In the genomic region with DNA sequence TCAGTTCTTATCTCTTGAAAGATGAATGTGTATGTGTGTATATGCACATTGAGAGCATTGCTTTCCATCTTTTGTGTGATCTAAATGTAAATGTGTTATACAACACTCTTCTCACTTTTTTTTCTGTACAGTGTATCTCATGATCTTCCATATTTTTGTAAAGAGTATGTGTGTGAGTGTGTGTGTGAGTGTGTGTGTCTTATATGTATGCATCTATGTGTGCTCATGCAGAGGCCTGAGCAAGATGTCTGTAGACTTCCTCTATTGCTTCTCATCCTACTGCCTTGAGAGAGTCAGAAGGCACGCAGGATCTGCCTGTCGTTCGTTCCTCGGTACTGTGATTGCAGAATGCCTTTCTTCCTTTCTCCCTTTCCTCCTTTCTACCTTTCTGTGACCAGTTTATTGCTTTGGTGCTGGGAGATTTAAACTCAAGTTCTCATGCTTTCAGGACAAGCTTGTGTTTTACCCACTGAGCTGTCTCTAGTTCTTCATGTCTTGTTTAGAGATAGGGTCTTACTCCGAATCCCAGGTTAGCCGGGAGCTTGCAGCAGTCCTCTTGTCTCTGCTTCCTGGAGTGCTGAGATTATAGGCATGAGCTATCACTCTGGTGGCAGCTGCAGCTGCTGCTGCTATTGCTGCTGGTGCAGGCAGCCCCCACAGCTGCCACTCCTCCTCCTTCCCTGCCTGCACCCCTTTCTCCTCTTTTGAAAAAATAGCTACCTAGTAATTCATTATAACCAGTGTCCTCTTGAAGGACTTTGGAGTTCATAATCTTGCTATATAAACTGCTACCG, we compare ENCODE assay signal across 16 mouse cellular contexts. TPM values are rescaled to one million over a fixed set of nuclear protein-coding genes. Genes with fewer than 3 reads are reported as not detected.
A peak's percentile ranks its signal among the peaks of the same experiment; 100 is the strongest.
DNase-seq lines count a peak whose midpoint lies in the region; ATAC-seq and TF ChIP-seq lines count a peak whose summit lies in the region.
"Had no signal": no experiment of that assay in that cellular context is flagged by ENCODE, and none has a peak within 500 bp of the region (broad histone marks: within the 10 kb centered on the region; RNA-seq: fewer than 3 reads in every experiment).

No protein-coding gene starts in this region.

- ATAC-seq in CD4-positive, CD25-positive, alpha-beta regulatory T cell, adult 4 months, result no peak
- peak; percentile 28 for ATAC-seq in activated CD4-positive, CD25-positive, alpha-beta regulatory T cell, adult 4 months
- ATAC-seq in cerebellum, adult (ENCODE audit: insufficient number of reproducible peaks, low FRiP score, low TSS enrichment), result no peak

- intact Hi-C loops in left cerebral cortex, adult 2 months (cut with DNase I), result no loop called here
- intact Hi-C loops in left cerebral cortex, postnatal 4 days (cut with DNase I), result no loop called here

- H3K4me3 ChIP-seq in left cerebral cortex, adult 2 months, result no peak overlapping the region
- H3K4me3 ChIP-seq: gastrocnemius, adult 2 months; heart, embryonic 13.5 days; limb, embryonic 13.5 days; neural tube, embryonic 12.5 days had no signal

- peak overlapping the region; percentile 63; the same call in 1 of the 2 replicates for H3K27ac ChIP-seq in left cerebral cortex, adult 2 months
- H3K27ac ChIP-seq: gastrocnemius, adult 2 months; heart, embryonic 13.5 days; limb, embryonic 13.5 days; neural tube, embryonic 12.5 days had no signal

- peak; percentile 13 for DNase-seq in CD4-positive, CD25-positive, alpha-beta regulatory T cell, adult 2 months (ENCODE audit: low read depth, low spot score)
- peak in 1 of 2 experiments; percentile 16 for DNase-seq in left cerebral cortex, adult 2 months (ENCODE audit: extremely low spot score in 1 of 2, low spot score in 2 of 2)
- DNase-seq in left cerebral cortex, postnatal 4 days, result no peak
- DNase-seq in induced T-regulatory cell, adult 2 months (ENCODE audit: low read depth), result peak; percentile 54
- DNase-seq in layer of hippocampus, postnatal 25 days (ENCODE audit: extremely low spot score in 1 of 2, low spot score in 1 of 2), result no peak
- DNase-seq: adrenal gland, postnatal 10 days; gastrocnemius, adult 2 months; kidney, adult 11 months; kidney, postnatal 14 days; lung, adult 18-20 months had no signal

- TF ChIP-seq CTCF in left cerebral cortex, adult 2 months (IDR thresholded peaks at IDR 0.05), result no peak

RNA-seq across cellular contexts. Expression of a gene that starts 48.5 kb away (rescaled TPM):
- polyA plus RNA-seq in CD4-positive, CD25-positive, alpha-beta regulatory T cell, adult 4 months (2017; shearing (Covaris generic)), result under 1 TPM in 1 of 2 experiments, not detected in 1; 0.30 TPM
- total RNA-seq in left cerebral cortex, adult 2 months (2021), result 10 to 100 TPM; 47.9 to 59.9 TPM
- total RNA-seq in left cerebral cortex, postnatal 4 days (2021), result 10 to 100 TPM; 10.8 to 12.2 TPM
- 1 to 10 TPM in 1 of 2 experiments, under 1 TPM in 1; 0.54 to 1.2 TPM for polyA plus RNA-seq in activated CD4-positive, CD25-positive, alpha-beta regulatory T cell, adult 4 months (2017; shearing (Covaris generic))
- total RNA-seq in layer of hippocampus, postnatal 25 days (2021), result 10 to 100 TPM; 21.5 to 26.1 TPM
- total RNA-seq: gastrocnemius, adult 2 months had no signal
- polyA plus RNA-seq: heart, embryonic 13.5 days had no signal

RNA-seq across cellular contexts. Expression of a gene that starts 53.5 kb away (rescaled TPM):
- polyA plus RNA-seq in CD4-positive, CD25-positive, alpha-beta regulatory T cell, adult 4 months (2017; shearing (Covaris generic)), result 1 to 10 TPM; 1.9 to 3.1 TPM
- 10 to 100 TPM; 16.5 to 21.5 TPM for total RNA-seq in left cerebral cortex, adult 2 months (2021)
- 10 to 100 TPM; 40.6 to 45.4 TPM for total RNA-seq in left cerebral cortex, postnatal 4 days (2021)
- polyA plus RNA-seq in activated CD4-positive, CD25-positive, alpha-beta regulatory T cell, adult 4 months (2017; shearing (Covaris generic)), result 1 to 10 TPM; 1.2 to 2.0 TPM
- 10 to 100 TPM; 25.5 to 33.2 TPM for total RNA-seq in layer of hippocampus, postnatal 25 days (2021)

Comparison
In these comparisons a context has a peak if more than half of its experiments do, and no peak if none do; other contexts are left out.
1. DNase-seq: peak in CD4-positive, CD25-positive, alpha-beta regulatory T cell, adult 2 months (single experiment) and induced T-regulatory cell, adult 2 months (single experiment); none in left cerebral cortex, postnatal 4 days (single experiment) and layer of hippocampus, postnatal 25 days (0 of 2).